Mouse (Mus musculus) C2C12 (cell line): ENCODE measurements at regions not wholly inside any gene's neighbourhood (a gene's known extent, or its start where the extent isn't known, plus 50 kb on each side); places are given as distances from the start of the nearest gene placed in this dataset.

ENCODE experiments used
- H3K27me3 ChIP-seq: one replicate; pipeline ENCODE4 v1.6.1; 2011; ENCODE audit not compliant: control insufficient read depth, insufficient read depth, insufficient read length
- H3K36me3 ChIP-seq: one replicate; pipeline ENCODE4 v1.6.1; 2011; ENCODE audit not compliant: control insufficient read depth, insufficient read depth
- H3K4me3 ChIP-seq: one replicate; pipeline ENCODE4 v1.5.1; 2011; ENCODE audit warnings: mild to moderate bottlenecking, control low read depth; ENCODE audit not compliant: poor library complexity, insufficient read depth, severe bottlenecking
- H3K79me2 ChIP-seq: one replicate; pipeline ENCODE4 v1.6.1; 2011; ENCODE audit not compliant: control insufficient read depth, insufficient read depth
- H3K79me3 ChIP-seq: one replicate; pipeline ENCODE4 v1.6.1; 2011; ENCODE audit warnings: low read depth, control low read depth
- H3ac ChIP-seq: one replicate; pipeline ENCODE3; 2011; ENCODE audit warnings: low read depth; ENCODE audit not compliant: control insufficient read depth, insufficient read length
- CEBPB ChIP-seq: IDR thresholded peaks from one replicate; pipeline ENCODE4 v1.6.1; 2011; ENCODE audit warnings: low read depth, mild to moderate bottlenecking, control low read depth, moderate library complexity
- CTCF ChIP-seq: IDR thresholded peaks from one replicate; pipeline ENCODE4 v1.5.1; 2011; ENCODE audit not compliant: control insufficient read depth, insufficient read depth, insufficient read length
- FOSL1 ChIP-seq: IDR thresholded peaks from one replicate; pipeline ENCODE4 v1.8.0; 2011; ENCODE audit warnings: mild to moderate bottlenecking, low read length; ENCODE audit not compliant: poor library complexity, insufficient read depth, severe bottlenecking
- MAX ChIP-seq: IDR thresholded peaks from one replicate; pipeline ENCODE4 v1.6.1; 2011; ENCODE audit warnings: mild to moderate bottlenecking, control low read depth
- MYOD1 ChIP-seq: IDR thresholded peaks from one replicate; pipeline ENCODE4 v1.6.1; 2011; ENCODE audit warnings: low read depth; ENCODE audit not compliant: control insufficient read depth, insufficient read length
- MYOG ChIP-seq: IDR thresholded peaks from one replicate; pipeline ENCODE4 v1.6.1; 2011; ENCODE audit not compliant: control insufficient read depth, insufficient read length; ENCODE audit errors: extremely low read depth
- USF1 ChIP-seq: IDR thresholded peaks from one replicate; pipeline ENCODE4 v1.6.1; 2011; ENCODE audit warnings: low read depth, mild to moderate bottlenecking, control low read depth, moderate library complexity

- Histone ChIP-seq H3K27me3 (no peaks in the 10 kb centered on the region), H3K36me3 (no peaks in the 10 kb centered on the region), H3ac (no peak overlapping the region), H3K4me3 (no peak overlapping the region), H3K79me3 (no peaks in the 10 kb centered on the region), H3K79me2 (no peaks in the 10 kb centered on the region)
- TF ChIP-seq MYOG, result no peak
- TF ChIP-seq MYOD1, result no peak
- no peak for TF ChIP-seq MAX
- no peak for TF ChIP-seq FOSL1
- TF ChIP-seq CTCF, result no peak
- no peak for TF ChIP-seq CEBPB
- no peak for TF ChIP-seq USF1
These were observed 96.3 kb upstream of the Zfp366 start for GRCm38 (mm10) chr13:99088285-99088684.

GRCm38 (mm10) chr13:99079331-99079761 lies 95.0 kb upstream of the 1700024P04Rik start:
- Histone ChIP-seq H3K79me2 (no peaks in the 10 kb centered on the region), H3ac (no peak overlapping the region), H3K27me3 (no peaks in the 10 kb centered on the region), H3K79me3 (no peaks in the 10 kb centered on the region), H3K36me3 (no peaks in the 10 kb centered on the region), H3K4me3 (no peak overlapping the region)
- TF ChIP-seq CTCF (no peak), FOSL1 (no peak), MAX (no peak), MYOD1 (no peak), USF1 (no peak), MYOG (no peak), CEBPB (no peak)

GRCm38 (mm10) chr13:99078643-99079042 lies 94.3 kb upstream of the 1700024P04Rik start:
- H3K36me3 ChIP-seq, result no peaks in the 10 kb centered on the region
- no peaks in the 10 kb centered on the region for H3K27me3 ChIP-seq
- no peak overlapping the region for H3ac ChIP-seq
- TF ChIP-seq MYOG (no peak), USF1 (no peak)
- no peak overlapping the region for H3K4me3 ChIP-seq
- H3K79me2 ChIP-seq, result no peaks in the 10 kb centered on the region
- no peaks in the 10 kb centered on the region for H3K79me3 ChIP-seq

GRCm38 (mm10) chr13:99077039-99077749 lies 92.8 kb upstream of the 1700024P04Rik start:
- H3K79me2 ChIP-seq, result no peaks in the 10 kb centered on the region
- TF ChIP-seq CTCF, result no peak
- no peak for TF ChIP-seq USF1
- no peak for TF ChIP-seq MAX
- TF ChIP-seq FOSL1, result no peak
- no peak for TF ChIP-seq CEBPB
- TF ChIP-seq MYOD1, result no peak
- TF ChIP-seq MYOG, result no peak
- H3K4me3 ChIP-seq, result no peak overlapping the region
- no peaks in the 10 kb centered on the region for H3K79me3 ChIP-seq
- no peaks in the 10 kb centered on the region for H3K27me3 ChIP-seq
- no peak overlapping the region for H3ac ChIP-seq
- no peaks in the 10 kb centered on the region for H3K36me3 ChIP-seq

- TF ChIP-seq CEBPB, result peak; percentile 27
- TF ChIP-seq MYOG, result no peak
- TF ChIP-seq USF1, result no peak
- Histone ChIP-seq H3K79me3 (no peaks in the 10 kb centered on the region), H3K36me3 (no peaks in the 10 kb centered on the region), H3K79me2 (no peaks in the 10 kb centered on the region), H3K4me3 (no peak overlapping the region), H3K27me3 (no peaks in the 10 kb centered on the region), H3ac (no peak overlapping the region)
These were observed 91.1 kb upstream of the 1700024P04Rik start for GRCm38 (mm10) chr13:99075467-99075866.

- no peak overlapping the region for H3K4me3 ChIP-seq
- no peaks in the 10 kb centered on the region for H3K79me2 ChIP-seq
- no peak overlapping the region for H3ac ChIP-seq
- no peaks in the 10 kb centered on the region for H3K27me3 ChIP-seq
- no peaks in the 10 kb centered on the region for H3K79me3 ChIP-seq
- TF ChIP-seq USF1, result peak; percentile 47
- TF ChIP-seq FOSL1, result no peak
- TF ChIP-seq MAX, result peak; percentile 50
- peak; percentile 49 for TF ChIP-seq MYOD1
- no peaks in the 10 kb centered on the region for H3K36me3 ChIP-seq
These were observed 87.6 kb upstream of the 1700024P04Rik start for GRCm38 (mm10) chr13:99071821-99072414.
